Mouse (Mus musculus): ENCODE data around the gene Gsto2. TPM values are rescaled to one million over a fixed set of nuclear protein-coding genes. Genes with fewer than 3 reads are reported as not detected.

Gsto2 gene
- polyA plus RNA-seq, 1 experiment, result not detected

DNA sequence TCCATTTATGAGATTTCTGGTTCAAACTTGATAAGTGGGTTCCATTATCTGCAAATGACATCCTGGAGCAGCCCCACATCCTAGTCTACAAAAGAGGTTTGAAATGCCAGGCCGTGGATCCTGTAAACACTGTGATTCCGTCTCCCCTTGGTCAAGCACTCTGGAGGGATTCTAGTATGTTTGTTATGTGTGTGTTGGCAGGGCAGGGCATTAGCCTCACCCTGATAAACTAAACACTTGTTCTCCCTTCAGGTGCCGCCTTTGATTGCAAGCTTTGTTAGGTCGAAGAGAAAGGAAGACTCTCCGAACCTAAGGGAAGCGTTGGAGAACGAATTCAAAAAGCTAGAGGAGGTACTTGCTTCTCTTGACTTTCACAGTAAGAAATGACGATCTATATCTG, 6.2 kb upstream of the Gsto2 start:
- H3K27me3 ChIP-seq (ENCODE audit: control insufficient read depth, insufficient read depth, low read length), result no peaks in the 10 kb centered on the region
- no peak overlapping the region for H3K27ac ChIP-seq (ENCODE audit: insufficient read depth, low read depth, low read length)
- no peak overlapping the region for H3K4me3 ChIP-seq (ENCODE audit: low read depth, low read length)
- TF ChIP-seq CTCF (IDR thresholded peaks at IDR 0.05; ENCODE audit: extremely low read depth, insufficient read length, insufficient replicate concordance, low read depth, low read length) (no peak), POLR2A (IDR thresholded peaks at IDR 0.05; ENCODE audit: low read depth, low read length) (no peak)
- peaks cover 46% of the 10 kb centered on the region for H3K36me3 ChIP-seq (ENCODE audit: control insufficient read depth, insufficient read depth, low read length)
- WGBS, result 83% methylated on average over 8 of the region's 8 CpGs
- peaks cover 5% of the 10 kb centered on the region for H3K4me1 ChIP-seq (ENCODE audit: control insufficient read depth, insufficient read depth, insufficient read length, low read length)

DNA sequence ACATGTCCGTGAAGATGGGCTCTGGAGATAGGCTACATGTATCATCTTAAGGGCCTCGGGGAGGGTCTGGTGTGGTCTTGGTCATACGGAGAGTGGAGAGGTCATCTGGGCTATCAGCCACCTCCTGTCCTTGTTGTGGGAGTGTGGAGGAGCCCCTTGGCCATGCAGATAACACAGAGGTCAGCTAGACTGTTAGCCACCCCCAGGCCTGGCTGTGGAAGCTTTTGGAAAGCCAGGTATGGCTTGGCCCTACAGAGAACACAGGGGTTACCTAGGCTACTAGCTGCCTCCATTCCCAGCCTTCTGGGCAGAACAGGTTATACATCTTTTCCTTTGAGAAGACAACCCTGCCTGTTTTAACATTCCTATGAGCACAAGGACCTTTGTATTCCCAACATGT, 2.8 kb upstream of the Gsto2 start:
- TF ChIP-seq CTCF (IDR thresholded peaks at IDR 0.05; ENCODE audit: extremely low read depth, insufficient read length, insufficient replicate concordance, low read depth, low read length) (no peak), POLR2A (IDR thresholded peaks at IDR 0.05; ENCODE audit: low read depth, low read length) (no peak)
- 92% methylated on average over 3 of the region's 3 CpGs for WGBS
- Histone ChIP-seq H3K27me3 (ENCODE audit: control insufficient read depth, insufficient read depth, low read length) (no peaks in the 10 kb centered on the region), H3K4me3 (ENCODE audit: low read depth, low read length) (no peak overlapping the region), H3K4me1 (ENCODE audit: control insufficient read depth, insufficient read depth, insufficient read length, low read length) (peaks cover 2% of the 10 kb centered on the region; the same call in 1 of the 2 replicates), H3K27ac (ENCODE audit: insufficient read depth, low read depth, low read length) (no peak overlapping the region), H3K36me3 (ENCODE audit: control insufficient read depth, insufficient read depth, low read length) (peaks cover 46% of the 10 kb centered on the region)

DNA sequence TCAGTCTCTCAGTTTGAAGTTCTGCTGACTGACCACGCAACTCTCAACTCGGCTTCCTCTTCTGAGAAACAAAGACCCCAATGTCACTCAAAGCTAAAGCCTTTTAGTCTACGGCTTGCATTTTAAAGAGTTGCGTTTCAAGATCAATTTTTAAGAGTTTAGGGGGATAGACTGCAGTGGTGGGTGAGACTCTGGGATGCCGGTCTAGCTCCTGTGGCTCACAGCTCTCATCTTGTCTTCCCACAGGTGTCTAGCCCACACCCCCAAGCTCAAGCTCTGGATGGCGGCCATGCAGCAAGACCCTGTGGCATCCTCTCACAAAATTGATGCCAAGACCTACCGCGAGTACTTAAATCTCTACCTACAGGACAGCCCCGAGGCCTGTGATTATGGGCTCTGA, 1.3 kb upstream of the Gsto2 start:
- H3K27ac ChIP-seq (ENCODE audit: insufficient read depth, low read depth, low read length), result no peak overlapping the region
- no peak for TF ChIP-seq POLR2A (IDR thresholded peaks at IDR 0.05; ENCODE audit: low read depth, low read length)
- no peak for TF ChIP-seq CTCF (IDR thresholded peaks at IDR 0.05; ENCODE audit: extremely low read depth, insufficient read length, insufficient replicate concordance, low read depth, low read length)
- WGBS, result 97% methylated on average over 9 of the region's 9 CpGs
- no peaks in the 10 kb centered on the region for H3K27me3 ChIP-seq (ENCODE audit: control insufficient read depth, insufficient read depth, low read length)
- H3K4me1 ChIP-seq (ENCODE audit: control insufficient read depth, insufficient read depth, insufficient read length, low read length), result peaks cover 2% of the 10 kb centered on the region; the same call in 1 of the 2 replicates
- no peak overlapping the region for H3K4me3 ChIP-seq (ENCODE audit: low read depth, low read length)
- H3K36me3 ChIP-seq (ENCODE audit: control insufficient read depth, insufficient read depth, low read length), result peaks cover 32% of the 10 kb centered on the region

DNA sequence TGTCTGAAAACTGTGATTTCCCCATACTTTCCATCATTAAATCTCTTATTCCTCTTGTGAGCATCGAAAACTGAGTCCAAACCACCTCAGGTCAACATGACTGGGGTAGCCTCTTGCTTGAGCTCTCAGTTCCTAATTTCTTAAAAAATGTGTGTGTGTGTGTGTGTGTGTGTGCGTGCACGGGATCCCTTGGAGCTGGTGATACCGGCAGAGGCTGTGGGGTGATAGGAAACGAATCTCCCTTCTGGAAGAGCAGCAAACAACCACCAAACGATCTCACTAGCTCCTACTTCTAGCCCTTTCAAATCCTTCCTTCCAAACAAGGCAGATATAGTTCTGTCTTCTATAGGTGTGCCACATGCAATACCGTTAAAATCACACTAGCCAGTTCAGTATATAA, 613 bp upstream of the Gsto2 start:
- Histone ChIP-seq H3K4me1 (ENCODE audit: control insufficient read depth, insufficient read depth, insufficient read length, low read length) (peaks cover 4% of the 10 kb centered on the region; the same call in 1 of the 2 replicates), H3K4me3 (ENCODE audit: low read depth, low read length) (no peak overlapping the region), H3K27me3 (ENCODE audit: control insufficient read depth, insufficient read depth, low read length) (no peaks in the 10 kb centered on the region), H3K27ac (ENCODE audit: insufficient read depth, low read depth, low read length) (no peak overlapping the region), H3K36me3 (ENCODE audit: control insufficient read depth, insufficient read depth, low read length) (peaks cover 26% of the 10 kb centered on the region)
- no peak for TF ChIP-seq POLR2A (IDR thresholded peaks at IDR 0.05; ENCODE audit: low read depth, low read length)
- no peak for TF ChIP-seq CTCF (IDR thresholded peaks at IDR 0.05; ENCODE audit: extremely low read depth, insufficient read length, insufficient replicate concordance, low read depth, low read length)
- WGBS, result 78% methylated on average over 7 of the region's 7 CpGs

DNA sequence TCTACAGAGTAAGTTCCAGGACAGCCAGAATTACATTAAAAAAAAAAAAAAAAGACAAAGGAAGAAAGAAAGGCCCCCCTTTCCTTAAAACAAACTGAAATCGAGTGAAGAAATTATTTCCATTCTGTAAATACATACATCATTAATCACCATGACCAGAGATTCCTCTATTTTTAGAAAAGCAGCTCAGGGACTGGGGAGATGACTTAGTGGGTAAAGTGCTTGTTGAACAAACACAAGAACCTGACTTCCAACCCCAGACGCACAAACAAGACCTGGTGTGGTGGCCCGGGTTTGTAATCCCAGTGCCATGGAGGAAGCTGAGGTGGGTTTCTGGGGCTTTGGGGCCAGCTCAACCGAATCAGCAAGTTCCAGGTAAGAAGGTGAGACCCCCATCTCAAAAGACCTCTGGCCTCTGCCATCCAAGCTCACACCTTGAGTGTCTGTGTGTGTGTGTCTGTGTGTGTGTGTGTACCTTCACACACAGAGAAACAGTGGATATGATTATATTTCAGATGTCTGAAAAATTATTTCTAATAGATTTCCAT, 2.4 kb downstream of the Gsto2 start:
- Histone ChIP-seq H3K36me3 (ENCODE audit: control insufficient read depth, insufficient read depth, low read length) (peaks cover 10% of the 10 kb centered on the region), H3K27me3 (ENCODE audit: control insufficient read depth, insufficient read depth, low read length) (no peaks in the 10 kb centered on the region), H3K4me3 (ENCODE audit: low read depth, low read length) (no peak overlapping the region), H3K4me1 (ENCODE audit: control insufficient read depth, insufficient read depth, insufficient read length, low read length) (peaks cover 4% of the 10 kb centered on the region; the same call in 1 of the 2 replicates), H3K27ac (ENCODE audit: insufficient read depth, low read depth, low read length) (no peak overlapping the region)
- WGBS, result 54% methylated on average over 4 of the region's 4 CpGs
- TF ChIP-seq CTCF (IDR thresholded peaks at IDR 0.05; ENCODE audit: extremely low read depth, insufficient read length, insufficient replicate concordance, low read depth, low read length), result no peak
- TF ChIP-seq POLR2A (IDR thresholded peaks at IDR 0.05; ENCODE audit: low read depth, low read length), result no peak

DNA sequence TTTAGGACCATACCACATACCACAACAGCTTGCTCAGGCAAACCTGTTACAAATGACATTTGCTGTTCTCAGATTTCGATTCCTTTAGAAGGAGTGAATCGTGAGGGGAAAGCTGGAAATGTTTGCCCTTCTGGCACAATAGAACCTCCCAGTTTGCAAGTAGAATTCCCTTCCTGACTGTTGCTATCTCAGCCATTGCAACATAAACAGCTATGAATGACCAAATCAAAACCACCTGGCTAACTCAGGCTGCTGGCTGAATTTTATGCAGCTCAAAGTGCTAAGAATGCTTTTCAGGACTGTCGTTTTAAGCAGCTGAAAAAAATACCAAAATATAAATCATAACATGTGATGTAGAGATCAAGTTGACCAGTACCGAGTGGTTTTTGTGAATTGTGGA, 3.6 kb downstream of the Gsto2 start:
- peaks cover 4% of the 10 kb centered on the region; the same call in 1 of the 2 replicates for H3K4me1 ChIP-seq (ENCODE audit: control insufficient read depth, insufficient read depth, insufficient read length, low read length)
- no peak for TF ChIP-seq POLR2A (IDR thresholded peaks at IDR 0.05; ENCODE audit: low read depth, low read length)
- no peak for TF ChIP-seq CTCF (IDR thresholded peaks at IDR 0.05; ENCODE audit: extremely low read depth, insufficient read length, insufficient replicate concordance, low read depth, low read length)
- H3K4me3 ChIP-seq (ENCODE audit: low read depth, low read length), result no peak overlapping the region
- no peak overlapping the region for H3K27ac ChIP-seq (ENCODE audit: insufficient read depth, low read depth, low read length)
- H3K27me3 ChIP-seq (ENCODE audit: control insufficient read depth, insufficient read depth, low read length), result no peaks in the 10 kb centered on the region
- H3K36me3 ChIP-seq (ENCODE audit: control insufficient read depth, insufficient read depth, low read length), result peaks cover 4% of the 10 kb centered on the region; the same call in 1 of the 2 replicates
- WGBS, result 50% methylated on average over 4 of the region's 4 CpGs

DNA sequence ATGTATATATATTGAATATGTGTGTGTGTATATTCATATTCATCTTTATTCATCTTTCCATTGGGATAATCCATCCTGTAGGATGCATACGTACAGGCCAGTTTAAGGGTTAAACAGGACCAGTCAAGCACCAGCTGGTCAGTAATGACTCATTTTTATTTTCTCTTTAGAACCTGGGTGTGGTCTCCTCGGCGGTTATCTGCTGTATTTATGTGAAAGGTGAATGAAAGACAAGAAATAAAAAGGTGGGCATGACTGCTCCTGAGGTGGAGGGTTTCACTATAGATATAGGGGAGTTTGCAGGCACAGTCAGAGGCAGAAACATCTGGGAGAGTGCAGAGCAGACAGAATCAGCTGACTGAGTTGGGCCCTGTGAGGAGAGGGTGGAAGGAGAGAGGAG, 4.2 kb downstream of the Gsto2 start:
- Histone ChIP-seq H3K4me1 (ENCODE audit: control insufficient read depth, insufficient read depth, insufficient read length, low read length) (peaks cover 4% of the 10 kb centered on the region; the same call in 1 of the 2 replicates), H3K27me3 (ENCODE audit: control insufficient read depth, insufficient read depth, low read length) (no peaks in the 10 kb centered on the region), H3K4me3 (ENCODE audit: low read depth, low read length) (no peak overlapping the region), H3K27ac (ENCODE audit: insufficient read depth, low read depth, low read length) (no peak overlapping the region), H3K36me3 (ENCODE audit: control insufficient read depth, insufficient read depth, low read length) (no peaks in the 10 kb centered on the region)
- TF ChIP-seq CTCF (IDR thresholded peaks at IDR 0.05; ENCODE audit: extremely low read depth, insufficient read length, insufficient replicate concordance, low read depth, low read length) (no peak), POLR2A (IDR thresholded peaks at IDR 0.05; ENCODE audit: low read depth, low read length) (no peak)
- WGBS, result 14% methylated on average over 3 of the region's 3 CpGs
